Mouse (Mus musculus) bone marrow macrophage, adult 2 months (primary cell): Measurements from ENCODE around the gene Clec16a. TPM values are rescaled to one million over a fixed set of nuclear protein-coding genes. Genes with fewer than 3 reads are reported as not detected.

Experiments used
- H3K27ac ChIP-seq: 2 replicates; pipeline ENCODE4 v1.5.1; 2012; ENCODE audit warnings: low read depth, low read length; ENCODE audit not compliant: insufficient read depth
- H3K4me1 ChIP-seq: 2 replicates; pipeline ENCODE4 v1.6.1; 2012; ENCODE audit warnings: low read length; ENCODE audit not compliant: control insufficient read depth, insufficient read depth
- H3K4me3 ChIP-seq: 2 replicates; pipeline ENCODE4 v1.5.1; 2012; ENCODE audit warnings: mild to moderate bottlenecking, low read length, moderate library complexity; ENCODE audit not compliant: insufficient read depth
- CTCF ChIP-seq: IDR thresholded peaks from 2 replicates; pipeline ENCODE4 v1.5.1; 2012; ENCODE audit warnings: low read depth, mild to moderate bottlenecking, low read length, moderate library complexity
- POLR2A ChIP-seq: IDR thresholded peaks from 2 replicates; pipeline ENCODE4 v1.6.1; 2012; ENCODE audit warnings: mild to moderate bottlenecking, low read depth, low read length, borderline replicate concordance
- polyA plus RNA-seq: library from polyadenylated mRNA; stranded (reverse); fragments of >200 nt; gene quantifications from 2 replicates; pipeline ENCODE4 v1.2.4, GENCODE M21; 2012; ENCODE audit not compliant: missing spikeins, insufficient read depth, insufficient read length

Gene Clec16a
- polyA plus RNA-seq, 1 experiment: 15.8 TPM

DNA sequence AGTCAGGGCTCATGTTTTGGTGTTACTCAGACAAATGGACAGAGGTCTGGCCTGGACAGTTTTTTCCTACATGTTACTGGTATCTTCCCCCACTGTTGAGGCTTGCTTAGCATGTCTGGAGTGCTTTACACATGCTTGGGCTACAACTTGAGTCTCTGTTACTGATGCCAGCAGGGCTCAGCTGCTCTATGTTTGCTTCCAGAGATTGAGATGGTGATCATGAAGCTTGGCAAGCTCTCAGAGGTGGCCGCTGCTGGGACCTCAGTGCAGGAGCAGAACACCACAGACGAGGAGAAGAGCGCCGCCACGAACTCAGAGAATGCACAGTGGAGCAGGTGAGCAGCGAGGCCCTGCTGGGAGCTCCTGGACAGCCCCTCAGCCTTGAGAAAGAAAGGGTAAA lies 65.7 kb downstream of the Clec16a start:
- Histone ChIP-seq H3K27ac (no peak overlapping the region), H3K4me3 (no peak overlapping the region), H3K4me1 (peaks cover under 1% of the 10 kb centered on the region; the same call in 1 of the 2 replicates)
- no peak for TF ChIP-seq POLR2A
- TF ChIP-seq CTCF: no peak

GRCm38 (mm10) chr16:10611306-10611705 lies 66.2 kb downstream of the Clec16a start:
- no peaks in the 10 kb centered on the region; the same call in 1 of the 2 replicates for H3K4me1 ChIP-seq
- no peak overlapping the region for H3K4me3 ChIP-seq
- no peak for TF ChIP-seq POLR2A
- TF ChIP-seq CTCF: no peak
- no peak overlapping the region for H3K27ac ChIP-seq

DNA sequence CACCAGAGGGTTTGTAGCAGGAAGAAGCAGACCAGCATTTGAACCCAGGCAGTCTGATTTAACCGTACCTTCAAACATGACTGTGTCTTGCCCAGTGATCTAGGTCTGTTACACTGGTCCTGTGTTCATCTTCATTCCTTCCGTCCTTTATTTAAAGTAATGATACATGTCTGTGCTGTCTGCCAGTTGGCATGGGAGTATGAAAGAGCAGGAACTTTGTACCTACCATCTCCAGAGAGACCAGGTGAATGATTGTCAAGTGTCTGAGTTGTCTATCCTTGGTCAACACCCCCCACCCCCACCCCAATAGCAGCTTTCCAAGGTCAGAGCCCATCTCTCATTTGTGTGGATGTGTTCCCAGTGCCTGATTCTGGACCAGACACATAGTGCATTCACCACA lies 68.9 kb downstream of the Clec16a start:
- no peak for TF ChIP-seq CTCF
- Histone ChIP-seq H3K4me3 (no peak overlapping the region), H3K4me1 (no peaks in the 10 kb centered on the region), H3K27ac (no peak overlapping the region)

DNA sequence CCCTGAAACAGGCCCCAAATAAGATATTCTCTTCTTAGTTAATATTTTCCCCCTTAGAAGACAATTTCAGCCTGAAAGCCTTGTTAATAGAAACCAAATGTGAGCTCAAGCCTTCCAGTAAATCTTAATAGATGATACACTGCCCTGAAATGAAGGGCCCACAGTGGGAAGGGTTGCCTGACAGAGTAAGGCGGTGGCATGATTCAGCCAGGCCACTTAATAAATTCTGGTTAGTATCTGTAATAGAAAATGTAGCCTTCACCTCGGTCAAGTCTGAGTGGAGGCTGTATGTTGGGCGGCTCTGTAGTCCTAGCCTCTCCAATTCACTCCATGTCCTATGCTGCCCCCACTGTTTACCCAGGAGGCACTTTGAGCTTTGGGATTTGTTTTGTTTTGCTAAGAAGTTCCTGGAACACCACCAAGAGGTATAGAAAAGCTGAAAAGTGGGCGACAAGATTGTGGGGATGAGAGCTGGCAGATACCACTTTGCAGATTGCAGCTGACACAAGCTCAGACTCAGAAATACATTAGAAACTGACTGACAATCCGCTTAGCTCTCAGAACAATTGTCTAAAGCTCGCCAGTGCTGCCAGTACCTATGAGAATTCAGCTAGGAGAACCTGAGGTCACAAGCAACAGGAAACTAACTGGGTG lies 75.9 kb downstream of the Clec16a start:
- no peaks in the 10 kb centered on the region for H3K4me1 ChIP-seq
- no peak for TF ChIP-seq POLR2A
- no peak for TF ChIP-seq CTCF
- no peak overlapping the region for H3K27ac ChIP-seq
- no peak overlapping the region for H3K4me3 ChIP-seq

GRCm38 (mm10) chr16:10621710-10622109 lies 76.6 kb downstream of the Clec16a start:
- TF ChIP-seq POLR2A (no peak), CTCF (no peak)
- Histone ChIP-seq H3K4me1 (no peaks in the 10 kb centered on the region), H3K27ac (no peak overlapping the region), H3K4me3 (no peak overlapping the region)

DNA sequence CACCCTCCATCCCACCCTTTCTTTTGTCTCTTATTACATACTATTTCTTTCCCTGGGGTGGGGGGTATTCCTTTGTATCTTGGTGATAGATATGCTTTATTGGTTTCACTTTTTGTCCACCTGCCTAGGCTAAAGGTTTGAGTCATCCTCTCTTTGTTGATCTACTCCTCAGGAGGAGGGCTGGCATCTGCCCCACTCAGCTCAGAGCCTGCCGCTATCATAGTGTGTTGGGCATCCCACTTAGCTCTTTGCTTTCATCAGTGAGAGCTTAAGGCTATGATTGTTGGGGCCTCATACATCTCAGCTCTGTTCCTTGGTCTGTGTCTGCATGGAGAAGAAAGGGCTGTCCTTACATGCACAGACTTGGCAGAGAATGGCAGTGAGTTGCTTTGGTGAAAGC lies 81.0 kb downstream of the Clec16a start:
- no peaks in the 10 kb centered on the region for H3K4me1 ChIP-seq

GRCm38 (mm10) chr16:10627136-10627668 lies 82.1 kb downstream of the Clec16a start:
- Histone ChIP-seq H3K4me1 (no peaks in the 10 kb centered on the region), H3K4me3 (no peak overlapping the region), H3K27ac (no peak overlapping the region)
- no peak for TF ChIP-seq POLR2A

More for the DNA sequence above, 81.0 kb downstream of the Clec16a start:
- H3K4me3 ChIP-seq: no peak overlapping the region
- H3K27ac ChIP-seq: no peak overlapping the region
- TF ChIP-seq POLR2A (no peak), CTCF (no peak)

- Histone ChIP-seq H3K27ac (no peak overlapping the region), H3K4me3 (no peak overlapping the region), H3K4me1 (no peaks in the 10 kb centered on the region)
- no peak for TF ChIP-seq POLR2A
- TF ChIP-seq CTCF: no peak
These were observed 83.0 kb downstream of the Clec16a start for GRCm38 (mm10) chr16:10628030-10628555.

DNA sequence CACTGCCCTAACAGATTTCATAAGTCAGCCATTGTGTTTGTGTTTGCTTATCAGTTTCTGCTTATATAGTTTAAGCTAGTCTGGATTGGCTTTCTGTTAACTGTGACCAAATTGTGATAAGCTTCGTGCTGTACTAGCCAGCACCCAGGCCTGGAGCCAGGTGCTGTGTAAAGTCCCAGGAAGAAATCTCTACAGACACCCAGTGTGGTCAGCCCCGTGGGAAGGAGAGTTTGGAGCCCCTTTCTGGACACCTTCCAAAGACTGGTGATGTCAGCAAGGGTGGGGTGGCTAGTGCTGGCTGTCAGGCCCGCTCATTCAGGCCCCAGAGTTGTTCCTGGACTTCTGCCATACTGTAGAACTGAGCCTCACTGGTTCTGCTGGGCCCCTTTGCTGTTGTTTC lies 83.8 kb downstream of the Clec16a start:
- TF ChIP-seq POLR2A (no peak), CTCF (no peak)
- no peak overlapping the region for H3K4me3 ChIP-seq
- H3K4me1 ChIP-seq: no peaks in the 10 kb centered on the region
- no peak overlapping the region for H3K27ac ChIP-seq

- TF ChIP-seq POLR2A: no peak
These were observed 84.2 kb downstream of the Clec16a start for GRCm38 (mm10) chr16:10629361-10629760.

More at GRCm38 (mm10) chr16:10629361-10629760, 84.2 kb downstream of the Clec16a start:
- Histone ChIP-seq H3K4me3 (no peak overlapping the region), H3K4me1 (no peaks in the 10 kb centered on the region), H3K27ac (no peak overlapping the region)
